Mouse (Mus musculus): Measurements from ENCODE around the gene Med13l.

The Med13l gene

GRCm38 (mm10) chr5:118594470-118595236 is 34.2 kb downstream of the Med13l start:
- no peak for DNase-seq (ENCODE audit: low spot score)

GRCm38 (mm10) chr5:118595901-118596300 is 35.4 kb downstream of the Med13l start:
- no peak for DNase-seq (ENCODE audit: low spot score)

GRCm38 (mm10) chr5:118596452-118597092 is 36.1 kb downstream of the Med13l start:
- DNase-seq (ENCODE audit: low spot score) = no peak

GRCm38 (mm10) chr5:118598601-118599000 is 38.1 kb downstream of the Med13l start:
- DNase-seq (ENCODE audit: low spot score) = no peak

- DNase-seq (ENCODE audit: low spot score) = no peak
These were observed 41.0 kb downstream of the Med13l start for GRCm38 (mm10) chr5:118601452-118601851.

GRCm38 (mm10) chr5:118602706-118603105 is 42.2 kb downstream of the Med13l start:
- no peak for DNase-seq (ENCODE audit: low spot score)

GRCm38 (mm10) chr5:118605424-118606067 is 45.1 kb downstream of the Med13l start:
- DNase-seq (ENCODE audit: low spot score) = no peak

- DNase-seq (ENCODE audit: low spot score) = no peak
These were observed 46.2 kb downstream of the Med13l start for GRCm38 (mm10) chr5:118606636-118607035.

GRCm38 (mm10) chr5:118607900-118608299 is 47.4 kb downstream of the Med13l start:
- no peak for DNase-seq (ENCODE audit: low spot score)

- DNase-seq (ENCODE audit: low spot score) = no peak
These were observed 50.0 kb downstream of the Med13l start for GRCm38 (mm10) chr5:118610468-118610867.

- no peak for DNase-seq (ENCODE audit: low spot score)
These were observed 52.6 kb downstream of the Med13l start for GRCm38 (mm10) chr5:118612956-118613631.

GRCm38 (mm10) chr5:118613704-118614103 is 53.2 kb downstream of the Med13l start:
- DNase-seq (ENCODE audit: low spot score) = no peak

GRCm38 (mm10) chr5:118614116-118614515 is 53.6 kb downstream of the Med13l start:
- DNase-seq (ENCODE audit: low spot score) = no peak

GRCm38 (mm10) chr5:118614571-118614981 is 54.1 kb downstream of the Med13l start:
- no peak for DNase-seq (ENCODE audit: low spot score)

GRCm38 (mm10) chr5:118618963-118619610 is 58.6 kb downstream of the Med13l start:
- no peak for DNase-seq (ENCODE audit: low spot score)

GRCm38 (mm10) chr5:118619801-118620200 is 59.3 kb downstream of the Med13l start:
- no peak for DNase-seq (ENCODE audit: low spot score)

- no peak for DNase-seq (ENCODE audit: low spot score)
These were observed 59.9 kb downstream of the Med13l start for GRCm38 (mm10) chr5:118620330-118620910.

GRCm38 (mm10) chr5:118621877-118622276 is 61.4 kb downstream of the Med13l start:
- DNase-seq (ENCODE audit: low spot score) = no peak

- DNase-seq (ENCODE audit: low spot score) = no peak
These were observed 61.9 kb downstream of the Med13l start for GRCm38 (mm10) chr5:118622346-118622745.

GRCm38 (mm10) chr5:118623797-118624196 is 63.3 kb downstream of the Med13l start:
- DNase-seq (ENCODE audit: low spot score) = no peak

- DNase-seq (ENCODE audit: low spot score) = no peak
These were observed 67.2 kb downstream of the Med13l start for GRCm38 (mm10) chr5:118627630-118628029.

- no peak for DNase-seq (ENCODE audit: low spot score)
These were observed 67.7 kb downstream of the Med13l start for GRCm38 (mm10) chr5:118628211-118628610.

Measured in left cerebral cortex, adult 11 months (tissue).